Mouse (Mus musculus) small intestine, adult 2 months (tissue): Measurements from ENCODE around the gene Exoc6. TPM values are rescaled to one million over a fixed set of nuclear protein-coding genes. Genes with fewer than 3 reads are reported as not detected.

Source experiments
- H3K27ac ChIP-seq: fragments of 200-500 bp; 2 replicates; pipeline ENCODE4 v1.5.1; 2012; ENCODE audit warnings: low read depth, low read length, control low read depth, inconsistent platforms; ENCODE audit not compliant: insufficient read depth
- H3K27me3 ChIP-seq: fragments of 200-500 bp; 2 replicates; pipeline ENCODE4 v1.6.1; 2012; ENCODE audit warnings: mild to moderate bottlenecking, moderate library complexity, low read length, inconsistent platforms; ENCODE audit not compliant: control insufficient read depth, insufficient read depth
- H3K36me3 ChIP-seq: fragments of 200-500 bp; 2 replicates; pipeline ENCODE4 v1.6.1; 2012; ENCODE audit warnings: mild to moderate bottlenecking, low read length, control low read depth, inconsistent platforms; ENCODE audit not compliant: control insufficient read depth, insufficient read depth
- H3K4me1 ChIP-seq: fragments of 200-500 bp; 2 replicates; pipeline ENCODE4 v1.6.1; 2012; ENCODE audit warnings: low read length, inconsistent platforms, mixed read lengths; ENCODE audit not compliant: control insufficient read depth, insufficient read depth, insufficient read length
- H3K4me3 ChIP-seq: fragments of 200-500 bp; 2 replicates; pipeline ENCODE4 v1.5.1; 2012; ENCODE audit warnings: low read depth, mild to moderate bottlenecking, control low read depth, inconsistent platforms, low read length, moderate library complexity
- CTCF ChIP-seq: fragments of 200-500 bp; IDR thresholded peaks from 2 replicates; pipeline ENCODE4 v1.5.1; 2012; ENCODE audit warnings: low read depth, mild to moderate bottlenecking, control low read depth, inconsistent platforms, low read length, moderate library complexity, mixed read lengths; ENCODE audit not compliant: insufficient replicate concordance, insufficient read length; ENCODE audit errors: extremely low read depth
- POLR2A ChIP-seq: fragments of 200-500 bp; IDR thresholded peaks from 2 replicates; pipeline ENCODE4 v1.6.1; 2012; ENCODE audit warnings: low read depth, mild to moderate bottlenecking, control low read depth, inconsistent platforms, low read length, moderate library complexity
- WGBS: fragments of 180-500 bp; shearing (Covaris S2); methylation state at CpG from one replicate; pipeline ENCODE4 v1.1.7; 2018; 5-methylcytosine and 5-hydroxymethylcytosine counted together
- polyA plus RNA-seq: library from polyadenylated mRNA; depleted of rRNA; stranded (reverse); fragments of >200 nt; gene quantifications from 2 replicates; pipeline ENCODE4 v1.2.3, GENCODE M21; 2012

The Exoc6 gene
- polyA plus RNA-seq, 1 experiment, result 5.3 TPM

GRCm38 (mm10) chr19:37654012-37654411, 103.8 kb downstream of the Exoc6 start:
- no peak for TF ChIP-seq POLR2A
- no peak for TF ChIP-seq CTCF
- Histone ChIP-seq H3K27ac (no peak overlapping the region), H3K4me3 (no peak overlapping the region), H3K27me3 (no peaks in the 10 kb centered on the region), H3K36me3 (peaks cover 2% of the 10 kb centered on the region; the same call in 1 of the 2 replicates), H3K4me1 (0 out of 2 replicates have a peak, but pooled peaks cover 5% of the 10 kb centered on the region)
- WGBS, result 76% methylated on average over 5 of the region's 5 CpGs

GRCm38 (mm10) chr19:37656441-37656840, 106.2 kb downstream of the Exoc6 start:
- Histone ChIP-seq H3K36me3 (no peaks in the 10 kb centered on the region; the same call in 1 of the 2 replicates), H3K4me1 (0 out of 2 replicates have a peak, but pooled peaks cover 5% of the 10 kb centered on the region), H3K27me3 (no peaks in the 10 kb centered on the region), H3K4me3 (no peak overlapping the region), H3K27ac (no peak overlapping the region)
- 48% methylated on average over 9 of the region's 9 CpGs for WGBS
- TF ChIP-seq POLR2A (no peak), CTCF (no peak)

- H3K27ac ChIP-seq, result no peak overlapping the region
- peaks cover 2% of the 10 kb centered on the region; the same call in 1 of the 2 replicates for H3K36me3 ChIP-seq
- TF ChIP-seq CTCF, result no peak
- no peak for TF ChIP-seq POLR2A
- no peak overlapping the region for H3K4me3 ChIP-seq
- no peaks in the 10 kb centered on the region for H3K27me3 ChIP-seq
- no peaks in the 10 kb centered on the region; the same call in 1 of the 2 replicates for H3K4me1 ChIP-seq
- 83% methylated on average over 6 of the region's 6 CpGs for WGBS
Observed at GRCm38 (mm10) chr19:37665256-37665655, 115.0 kb downstream of the Exoc6 start.

- WGBS, result 86% methylated on average over 13 of the region's 13 CpGs
- Histone ChIP-seq H3K4me1 (no peaks in the 10 kb centered on the region; the same call in 1 of the 2 replicates), H3K27ac (no peak overlapping the region), H3K36me3 (peaks cover 2% of the 10 kb centered on the region; the same call in 1 of the 2 replicates), H3K4me3 (no peak overlapping the region), H3K27me3 (no peaks in the 10 kb centered on the region)
- no peak for TF ChIP-seq POLR2A
- no peak for TF ChIP-seq CTCF
Observed at GRCm38 (mm10) chr19:37667855-37668594, 117.8 kb downstream of the Exoc6 start.

GRCm38 (mm10) chr19:37668657-37669056, 118.4 kb downstream of the Exoc6 start:
- peaks cover 2% of the 10 kb centered on the region; the same call in 1 of the 2 replicates for H3K36me3 ChIP-seq

GRCm38 (mm10) chr19:37669486-37669885, 119.3 kb downstream of the Exoc6 start:
- no peak overlapping the region for H3K4me3 ChIP-seq
- WGBS, result 63% methylated on average over 5 of the region's 5 CpGs
- no peaks in the 10 kb centered on the region for H3K27me3 ChIP-seq
- H3K27ac ChIP-seq, result no peak overlapping the region
- TF ChIP-seq CTCF (no peak), POLR2A (no peak)
- H3K36me3 ChIP-seq, result peaks cover 2% of the 10 kb centered on the region; the same call in 1 of the 2 replicates
- no peaks in the 10 kb centered on the region; the same call in 1 of the 2 replicates for H3K4me1 ChIP-seq

More at GRCm38 (mm10) chr19:37668657-37669056, 118.4 kb downstream of the Exoc6 start:
- Histone ChIP-seq H3K4me3 (no peak overlapping the region), H3K4me1 (no peaks in the 10 kb centered on the region; the same call in 1 of the 2 replicates), H3K27ac (no peak overlapping the region), H3K27me3 (no peaks in the 10 kb centered on the region)
- WGBS, result 89% methylated on average over 5 of the region's 5 CpGs
- no peak for TF ChIP-seq CTCF
- no peak for TF ChIP-seq POLR2A

- 74% methylated on average over 12 of the region's 12 CpGs for WGBS
- H3K4me3 ChIP-seq, result no peak overlapping the region
- H3K27ac ChIP-seq, result no peak overlapping the region
- no peaks in the 10 kb centered on the region for H3K27me3 ChIP-seq
- peaks cover 2% of the 10 kb centered on the region; the same call in 1 of the 2 replicates for H3K36me3 ChIP-seq
- no peak for TF ChIP-seq CTCF
- no peak for TF ChIP-seq POLR2A
- no peaks in the 10 kb centered on the region; the same call in 1 of the 2 replicates for H3K4me1 ChIP-seq
Observed at GRCm38 (mm10) chr19:37673393-37673792, 123.2 kb downstream of the Exoc6 start.

- Histone ChIP-seq H3K27me3 (no peaks in the 10 kb centered on the region), H3K36me3 (peaks cover 19% of the 10 kb centered on the region), H3K4me3 (no peak within 1 kb of the TSS), H3K4me1 (no peaks in the 10 kb centered on the region), H3K27ac (no peak within 1 kb of the TSS)
- TF ChIP-seq POLR2A (no peak), CTCF (no peak)
- 79% methylated on average over 6 of the region's 6 CpGs for WGBS
Observed at GRCm38 (mm10) chr19:37685281-37685680, 135.1 kb downstream of the Exoc6 start, which contains the start of gene Cyp26c1. Cyp26c1 (plus strand) TSS chr19:37685581.
